Mouse (Mus musculus) urinary bladder, postnatal 10 days (tissue): Measurements from ENCODE around the gene Ephb3.

Experiments
- DNase-seq: peaks from one replicate; pipeline ENCODE4 v3.0.0; 2022; ENCODE audit warnings: low spot score

The Ephb3 gene

DNA sequence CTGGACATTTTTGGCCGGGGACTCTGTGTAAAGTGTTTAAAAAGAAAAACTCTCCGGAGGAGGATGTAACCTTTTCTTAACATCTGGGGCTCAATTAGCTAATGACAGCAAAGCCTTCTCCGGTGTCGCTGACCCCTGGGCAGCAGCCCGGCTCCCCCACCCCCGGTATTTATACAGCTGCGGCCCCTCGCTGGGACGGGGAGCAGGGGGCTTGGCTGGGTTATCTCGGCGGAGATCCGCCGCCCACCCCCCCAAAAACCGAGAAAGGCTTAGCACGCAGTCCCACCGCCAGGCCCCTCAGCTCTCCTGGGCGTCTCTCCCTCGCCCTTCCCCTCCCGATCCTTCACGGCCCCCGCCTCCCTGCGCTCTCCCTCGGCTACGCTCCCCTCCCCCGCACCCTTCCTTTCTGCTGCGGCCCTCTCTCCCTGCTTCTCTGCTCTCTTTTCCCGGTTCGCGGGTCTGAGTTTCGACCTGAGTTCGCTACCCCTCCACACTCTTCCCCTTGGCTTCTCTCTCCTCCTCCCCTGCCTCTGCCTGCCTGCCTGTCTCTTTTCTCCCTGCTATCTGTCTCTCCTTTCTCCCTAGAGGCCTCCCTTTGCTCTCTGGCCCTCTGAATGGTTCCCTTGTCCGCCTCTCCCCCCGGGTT lies 42.0 kb downstream of the Ephb3 start:
- DNase-seq = no peak

- no peak for DNase-seq
Observed at GRCm38 (mm10) chr16:21247037-21247432, 42.5 kb downstream of the Ephb3 start.

- DNase-seq = no peak
Observed at GRCm38 (mm10) chr16:21247871-21248712, 43.5 kb downstream of the Ephb3 start.

DNA sequence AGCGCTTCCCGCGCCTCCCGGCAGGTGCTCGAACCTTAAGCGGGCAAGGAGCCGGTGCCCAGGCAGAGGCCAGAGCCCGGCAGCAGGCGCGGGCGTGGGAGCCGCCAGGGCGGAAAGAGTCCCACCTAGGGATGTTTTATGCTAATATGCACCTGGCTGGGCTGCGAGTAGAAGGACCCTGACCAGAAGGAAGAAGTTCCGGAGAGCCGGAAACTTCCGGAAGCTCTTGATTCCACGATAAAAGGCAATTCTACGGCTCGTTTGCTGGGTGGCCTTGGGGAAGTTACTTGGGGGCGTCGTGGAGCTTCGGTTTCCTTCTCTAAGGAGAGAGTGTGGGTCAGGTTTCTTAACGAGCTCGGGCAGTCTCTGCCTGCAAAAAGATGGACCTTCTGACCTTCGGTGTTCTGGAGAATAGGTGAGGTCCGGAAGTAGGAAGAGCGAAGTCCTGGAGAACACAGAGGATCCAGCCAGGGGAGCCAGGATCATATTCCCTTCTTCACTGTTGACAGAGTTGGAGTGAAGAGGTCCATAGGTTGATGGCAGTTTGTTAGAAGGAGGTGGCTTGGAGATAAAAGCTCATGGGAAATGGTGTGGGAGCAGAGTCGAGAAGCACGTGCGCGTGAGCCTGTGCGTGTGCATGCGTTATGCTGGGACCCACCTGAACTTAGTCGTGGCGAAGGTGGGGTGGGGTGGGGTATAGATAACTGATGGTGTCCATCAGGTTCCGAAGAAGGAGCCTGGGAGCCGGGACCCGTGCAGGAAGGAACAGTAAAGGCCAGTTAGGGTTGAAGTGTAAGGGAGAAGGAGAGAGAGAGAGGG lies 44.4 kb downstream of the Ephb3 start:
- DNase-seq = no peak

DNA sequence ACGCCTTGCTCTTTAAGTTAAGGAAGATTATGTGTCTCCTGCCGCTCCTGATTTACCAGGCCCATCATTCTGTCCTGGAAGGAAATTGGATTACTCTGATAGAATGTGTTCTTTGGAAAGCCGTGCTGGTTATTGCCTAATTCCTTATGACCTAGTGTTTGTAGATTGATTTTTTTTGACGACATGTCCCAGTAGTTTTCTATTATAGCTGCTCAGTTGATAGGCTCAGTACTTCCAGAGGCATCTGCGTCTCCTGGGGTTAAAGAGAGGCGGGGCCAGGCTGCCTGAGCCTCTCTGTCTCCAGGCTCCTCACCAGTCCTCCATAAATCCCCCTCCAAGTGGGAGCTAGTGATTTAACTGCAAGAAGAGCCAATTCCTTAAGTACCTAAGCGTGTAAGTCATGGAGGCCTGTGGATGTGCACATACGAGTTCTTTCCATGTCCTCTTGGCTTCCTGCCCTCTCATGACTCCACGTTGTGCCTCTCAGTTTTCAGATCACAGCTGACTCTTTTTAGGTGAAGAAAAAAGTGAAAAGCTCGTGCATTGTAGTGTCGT lies 47.9 kb downstream of the Ephb3 start:
- no peak for DNase-seq

- DNase-seq = no peak
Observed at GRCm38 (mm10) chr16:21255574-21256304, 51.2 kb downstream of the Ephb3 start.

- no peak for DNase-seq
Observed at GRCm38 (mm10) chr16:21256514-21257305, 52.2 kb downstream of the Ephb3 start.

GRCm38 (mm10) chr16:21265417-21265816 lies 60.9 kb downstream of the Ephb3 start:
- no peak for DNase-seq

GRCm38 (mm10) chr16:21269775-21270174 lies 65.2 kb downstream of the Ephb3 start:
- DNase-seq = no peak

DNA sequence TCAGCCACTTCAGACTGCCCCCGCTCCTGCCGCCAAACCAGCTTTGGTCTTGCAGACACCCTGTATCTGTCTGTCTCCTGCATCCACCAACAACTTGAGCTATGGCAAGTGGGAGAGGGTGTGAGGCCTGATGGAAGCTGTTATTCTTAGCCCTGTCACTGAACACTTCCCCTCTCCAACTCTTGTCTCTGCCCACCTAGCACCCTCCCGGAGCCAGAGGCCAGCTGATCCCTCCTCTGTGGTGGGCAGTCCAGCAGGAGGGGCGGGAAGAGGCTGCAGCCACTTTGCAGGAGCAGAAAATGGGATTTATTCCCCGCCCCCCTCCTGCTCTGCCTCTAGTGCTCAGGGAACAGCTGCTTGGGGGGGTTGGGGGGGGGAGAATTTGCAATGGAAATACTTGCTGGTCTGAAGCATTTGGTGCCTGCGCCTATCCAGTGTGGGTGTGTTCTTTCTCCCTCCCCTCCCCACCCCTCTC lies 67.3 kb downstream of the Ephb3 start:
- DNase-seq = no peak

DNA sequence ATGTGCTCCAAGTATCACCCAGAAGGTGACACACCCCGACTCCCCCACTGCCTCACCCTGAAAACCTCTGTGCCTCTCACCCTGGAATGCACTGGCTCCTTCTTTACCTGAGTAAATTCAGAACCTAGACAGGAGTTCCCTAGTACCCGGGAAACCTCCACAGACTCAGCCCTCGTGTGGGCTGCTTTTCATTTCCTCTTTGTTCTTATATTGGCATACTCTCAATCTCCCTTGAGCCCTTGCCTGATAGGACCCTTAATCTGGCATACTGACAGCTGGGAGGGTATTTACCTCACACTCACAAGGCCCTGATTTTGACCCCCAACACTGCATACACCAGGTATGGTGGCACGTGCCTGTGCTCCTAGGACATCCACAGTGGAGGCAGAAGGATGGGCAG lies 68.2 kb downstream of the Ephb3 start:
- no peak for DNase-seq
